Mouse (Mus musculus): ENCODE results near the gene Hoxc6.

DNA sequence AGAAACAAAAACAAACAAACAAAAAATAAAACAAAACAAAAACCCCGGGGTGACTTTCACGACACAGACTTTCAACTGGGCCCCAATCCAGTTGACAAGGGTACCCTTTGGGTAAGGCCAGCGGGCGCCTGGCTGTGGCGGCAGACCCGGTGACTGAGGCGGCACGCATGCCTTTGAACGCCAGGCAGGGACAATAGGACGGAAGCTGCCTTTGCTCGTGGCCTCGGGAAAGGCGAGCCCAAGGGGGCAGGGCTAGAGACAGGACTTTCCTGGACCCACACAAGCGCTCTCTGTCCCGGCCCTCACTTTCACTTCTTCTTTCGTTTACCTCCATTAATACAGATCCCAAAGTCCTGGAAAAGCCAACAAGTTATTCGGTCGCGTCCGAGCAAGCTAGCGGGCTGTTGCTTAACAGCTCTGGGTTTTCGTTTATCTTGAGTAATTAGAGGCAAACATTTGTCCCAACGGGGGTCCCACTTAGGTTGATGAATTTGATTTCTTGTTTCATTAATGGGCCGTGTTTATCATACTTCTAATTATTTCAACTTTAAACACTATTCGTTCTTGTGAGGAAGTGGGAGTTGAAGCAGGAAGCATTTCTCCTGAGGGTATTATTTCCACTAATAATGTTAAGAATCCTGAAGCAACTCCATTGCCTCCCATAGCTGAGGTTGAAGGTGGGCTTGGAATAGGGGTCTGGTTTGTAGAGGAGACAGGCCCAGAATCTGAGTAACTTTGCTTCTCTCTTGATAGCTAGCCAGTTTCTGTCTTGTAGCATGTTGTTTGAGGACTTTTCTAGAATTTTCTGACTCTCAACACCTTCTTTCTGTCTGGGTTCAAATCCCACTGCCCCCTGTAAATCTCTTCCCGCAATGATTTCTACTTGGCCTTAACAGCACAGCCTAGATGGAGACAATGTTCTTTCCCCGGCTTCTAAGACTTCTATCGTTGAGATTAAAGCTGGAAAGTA lies 34.1 kb upstream of the Hoxc6 start:
- TF ChIP-seq POLR2A (IDR thresholded peaks at IDR 0.05; ENCODE audit: borderline replicate concordance, insufficient read depth, low read length) (no peak), CTCF (IDR thresholded peaks at IDR 0.05; ENCODE audit: borderline replicate concordance, insufficient read depth, low read depth, low read length) (no peak)

Data from cerebellum, adult 2 months (tissue).